Mouse (Mus musculus) mature B cell (primary cell): Measurements from ENCODE around the gene Gstcd.

Source experiments
- in situ Hi-C: fragments of 300-500 bp; cut with MboI; formaldehyde crosslinking; loops from 2 replicates; pipeline ENCODE4 v1.14.3; 2019

Gene Gstcd

DNA sequence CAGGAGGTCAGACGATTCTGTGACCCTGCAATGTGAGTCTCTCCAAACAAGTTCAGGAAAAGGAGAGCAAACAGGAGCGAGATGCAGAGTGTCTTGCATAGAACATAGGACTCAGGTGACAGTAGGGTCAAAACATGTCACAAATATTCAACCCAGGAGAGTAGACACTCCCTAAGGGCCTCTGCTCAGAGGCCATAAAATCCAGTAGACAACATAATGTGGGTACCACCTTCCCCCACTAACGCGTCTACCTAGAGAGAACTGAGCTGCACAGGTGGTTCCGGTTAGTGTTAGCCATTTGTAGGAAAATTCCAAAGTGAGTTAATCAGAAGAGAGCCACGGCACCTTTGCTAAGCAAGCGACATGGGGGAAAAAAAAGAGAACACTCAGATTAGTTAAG is 147.6 kb downstream of the Gstcd start:
- in situ Hi-C loops: no loop called here

DNA sequence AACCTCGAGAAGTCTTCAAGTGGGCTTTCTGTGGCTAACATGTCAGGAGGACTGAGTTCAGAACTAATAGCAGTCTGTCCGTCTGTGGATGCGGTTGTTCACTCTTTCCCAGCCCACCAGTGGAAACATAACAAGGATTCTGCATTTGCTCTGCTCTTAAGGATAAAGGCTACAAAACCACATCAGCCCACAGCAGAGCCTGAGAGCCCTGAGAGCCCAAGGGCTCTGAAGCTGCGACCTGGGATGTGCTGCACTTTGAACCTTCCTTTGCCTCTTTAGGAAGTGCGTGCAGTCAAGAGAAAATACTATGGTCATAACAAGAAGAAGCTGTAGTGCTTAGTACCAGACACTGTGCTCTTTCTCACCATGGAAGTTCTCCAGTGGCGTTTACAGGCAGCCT is 149.1 kb downstream of the Gstcd start:
- in situ Hi-C loops: no loop called here

DNA sequence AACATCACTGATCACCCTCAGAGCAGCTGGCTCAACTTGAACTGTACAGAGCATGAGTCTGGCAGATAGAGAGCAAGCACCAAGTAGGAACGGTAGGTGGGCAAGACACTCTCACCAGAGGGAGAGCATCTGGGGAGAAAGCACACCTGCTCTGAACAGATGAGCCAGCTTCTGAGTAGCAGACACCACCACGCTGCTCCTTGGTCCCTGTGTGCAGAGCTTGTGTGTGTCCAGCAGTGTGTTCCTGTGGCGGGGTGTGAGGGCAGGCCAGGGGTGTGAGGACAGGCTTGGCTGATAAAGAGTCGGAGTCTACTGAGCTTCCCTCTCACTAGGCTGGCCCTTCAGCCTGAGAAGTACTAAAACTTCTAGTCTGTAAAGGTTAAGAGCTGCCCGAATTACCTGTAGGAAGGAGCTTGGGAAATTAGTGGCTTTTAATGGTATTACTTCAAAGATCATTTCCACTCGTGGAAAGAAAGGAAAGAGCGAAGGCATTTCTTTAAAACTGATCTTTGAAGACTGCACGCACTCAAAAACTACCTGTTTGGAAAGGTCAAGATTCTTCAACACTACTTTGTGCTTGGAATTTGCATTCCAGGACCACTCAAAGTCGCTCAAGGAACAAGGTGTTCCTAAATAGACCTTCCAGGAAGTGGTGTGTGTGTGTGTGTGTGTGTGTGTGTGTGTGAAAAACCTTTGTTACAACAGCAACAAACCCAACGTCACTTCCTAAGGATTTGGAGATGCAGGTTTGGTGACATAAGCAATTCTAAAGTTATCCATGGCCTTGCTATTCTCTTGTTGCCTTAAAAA is 151.4 kb downstream of the Gstcd start:
- in situ Hi-C loops: no loop called here

DNA sequence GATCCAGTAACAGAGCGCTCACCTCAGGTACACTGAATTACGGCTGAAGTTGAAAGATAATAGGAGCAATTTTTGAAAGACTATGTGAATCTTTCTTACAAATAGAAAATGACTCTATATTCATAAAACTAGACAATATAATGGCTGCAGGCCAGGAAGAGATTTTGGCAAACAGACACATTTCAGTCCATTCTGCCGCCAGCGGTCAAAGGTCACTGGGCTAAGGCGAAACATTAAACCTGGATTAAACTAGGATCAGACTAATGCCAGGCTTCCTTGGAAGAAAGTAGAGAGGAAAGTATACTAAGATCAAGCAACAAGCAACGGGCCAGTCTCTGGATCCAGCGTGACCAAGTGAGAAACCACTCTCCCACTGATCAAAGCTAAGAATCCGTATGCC is 152.8 kb downstream of the Gstcd start:
- in situ Hi-C loops: no loop called here

DNA sequence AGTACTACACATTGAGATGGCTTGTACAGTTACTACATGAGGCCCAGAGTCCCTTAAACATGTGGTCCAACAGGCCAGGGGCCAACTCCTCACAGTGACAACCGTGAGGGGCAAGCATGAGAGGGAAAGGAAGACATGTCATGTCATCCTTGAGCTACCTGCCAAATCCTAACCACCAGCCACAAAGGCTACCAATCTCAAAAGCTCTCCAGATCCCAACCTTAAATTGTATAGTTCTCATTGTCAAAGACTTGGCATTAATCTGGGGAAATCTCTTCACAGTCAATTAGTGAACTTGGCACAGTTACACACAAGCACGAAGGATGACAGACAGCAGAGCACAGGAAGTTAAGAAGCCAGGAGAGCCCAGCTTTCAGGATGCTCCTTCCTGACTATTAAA is 157.2 kb downstream of the Gstcd start:
- in situ Hi-C loops: no loop called here
